Mouse (Mus musculus) ovary, adult 18-20 months (tissue): ENCODE measurements around the gene Tdrd7.
A peak's percentile ranks its signal among the peaks of the same experiment; 100 is the strongest.

Source experiments
- DNase-seq: peaks from one replicate; pipeline ENCODE4 v3.0.0; 2022; ENCODE audit warnings: low spot score, mixed read lengths

The Tdrd7 gene

DNA sequence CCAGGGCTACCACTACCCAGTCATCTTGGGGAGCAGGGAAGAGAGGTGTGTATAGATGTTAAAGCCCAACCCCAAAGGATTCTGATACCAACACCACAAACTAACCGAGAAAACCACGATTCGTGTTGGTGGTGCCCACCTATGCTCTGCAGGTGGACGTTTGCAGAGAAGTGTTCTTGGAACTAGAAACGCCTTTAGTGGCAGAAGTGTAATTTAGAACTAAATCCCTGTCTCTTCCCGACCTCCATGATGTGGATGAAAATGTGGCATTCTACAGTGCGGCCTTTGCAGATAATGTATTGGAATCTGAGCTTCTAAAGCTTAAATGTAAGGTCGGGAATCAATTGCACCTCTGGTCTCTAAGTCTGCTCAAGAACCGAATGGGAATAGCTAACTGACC is 7.8 kb downstream of the Tdrd7 start:
- DNase-seq: no peak

DNA sequence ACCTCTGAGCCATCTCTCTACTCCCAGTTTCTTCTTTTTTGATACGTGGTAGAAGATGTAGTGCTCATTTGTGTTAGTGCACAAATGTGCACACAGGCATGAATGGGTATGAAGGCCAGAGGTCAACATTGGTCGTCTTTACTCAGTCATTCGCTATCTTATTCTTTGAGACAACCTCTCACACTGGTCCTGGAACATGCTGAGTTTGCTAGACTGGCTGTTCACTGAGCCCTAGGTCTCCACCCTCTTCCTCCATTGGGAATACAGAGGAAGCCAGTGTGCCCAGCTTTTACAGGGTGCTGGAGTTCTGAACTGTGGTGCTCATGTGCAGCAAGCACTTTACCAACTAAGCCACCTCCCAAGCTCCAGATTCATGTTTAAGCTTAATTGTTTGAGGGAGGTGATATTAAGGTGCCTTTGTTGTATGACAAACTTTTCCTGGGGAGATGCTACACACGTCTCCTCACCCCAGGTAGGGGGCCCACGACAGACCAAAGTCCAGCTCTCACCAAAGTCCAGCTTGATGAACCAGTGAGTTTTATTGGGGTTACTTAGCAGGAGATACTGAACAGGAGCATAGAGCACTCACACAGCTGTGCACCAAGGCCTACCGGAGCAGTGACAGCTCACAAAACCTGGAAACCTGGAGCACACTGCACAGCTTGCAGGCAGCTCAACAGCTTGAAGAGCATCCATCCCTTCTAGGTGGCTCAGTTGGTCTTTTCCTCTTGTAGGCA is 12.0 kb downstream of the Tdrd7 start:
- DNase-seq: no peak

DNA sequence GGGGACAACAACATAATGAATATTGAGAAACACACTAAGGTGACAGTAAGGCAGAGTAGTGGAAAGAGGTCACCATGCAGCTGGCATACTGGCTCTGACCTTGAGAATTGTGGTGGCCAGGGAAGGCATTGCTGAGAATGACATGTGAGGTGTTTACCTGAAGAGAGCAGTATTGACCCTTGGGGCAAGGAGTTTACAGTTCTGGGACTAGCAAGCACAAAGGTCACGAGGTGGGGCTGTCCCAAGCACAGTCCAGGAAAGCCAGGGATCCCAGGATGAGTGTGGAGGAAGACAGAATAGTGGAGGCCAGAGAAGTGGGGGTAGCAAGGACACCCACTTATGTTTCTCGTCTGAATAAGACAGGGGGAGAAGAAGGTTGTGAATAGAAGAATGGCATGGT is 14.8 kb downstream of the Tdrd7 start:
- no peak for DNase-seq

DNA sequence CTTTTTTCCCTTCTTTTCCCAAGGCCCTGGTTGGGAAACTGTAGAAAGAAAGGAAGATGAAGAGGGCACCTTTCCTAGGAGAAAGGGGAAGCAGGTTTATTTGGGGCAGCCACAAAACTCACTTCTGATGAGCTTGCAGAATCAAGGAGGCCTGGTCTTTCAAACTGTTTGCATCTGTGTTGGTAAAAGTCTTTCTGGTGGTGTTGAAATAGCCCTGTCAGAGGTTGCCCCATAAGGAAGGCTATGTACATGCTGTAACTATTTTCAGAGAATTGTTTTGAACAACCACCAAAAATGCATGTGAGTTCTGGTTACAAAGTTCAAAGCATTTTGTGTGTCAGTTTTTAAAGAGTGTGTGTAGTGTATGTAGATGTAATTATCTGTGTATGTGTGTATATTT is 15.9 kb downstream of the Tdrd7 start:
- no peak for DNase-seq

DNA sequence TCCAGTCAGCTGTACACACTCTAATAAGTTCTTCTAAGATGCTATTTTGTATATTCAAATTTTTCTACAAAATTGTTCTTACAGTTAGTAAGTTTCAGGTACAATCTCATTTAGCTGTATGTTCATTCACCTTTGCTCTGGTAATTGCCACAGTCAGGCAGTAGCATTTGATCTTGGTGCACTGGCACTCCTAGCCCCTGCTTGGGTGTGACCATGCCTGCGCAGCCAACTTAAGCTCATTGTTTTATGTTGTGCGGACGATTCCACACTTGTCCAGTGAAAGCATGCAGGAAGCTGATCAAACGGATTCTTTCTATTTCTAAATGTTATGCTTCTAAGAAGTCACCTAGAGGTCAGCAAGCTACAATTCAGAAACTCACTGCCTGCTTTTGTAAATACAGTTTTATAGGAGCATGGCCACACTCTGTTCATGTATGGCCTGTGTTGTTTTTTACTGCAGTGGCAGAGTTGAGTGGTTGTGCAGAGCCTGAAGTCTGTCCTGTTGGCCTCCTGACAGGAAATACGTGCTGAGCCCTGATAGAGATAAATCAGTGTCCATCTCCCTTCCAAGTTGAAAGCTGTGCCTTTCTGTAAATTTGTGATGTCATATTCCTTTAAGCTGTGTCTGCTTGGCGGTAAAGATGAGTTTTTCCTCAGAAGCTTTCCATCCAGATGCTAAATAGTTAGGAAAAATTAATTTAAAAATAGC is 25.4 kb downstream of the Tdrd7 start:
- no peak for DNase-seq

DNA sequence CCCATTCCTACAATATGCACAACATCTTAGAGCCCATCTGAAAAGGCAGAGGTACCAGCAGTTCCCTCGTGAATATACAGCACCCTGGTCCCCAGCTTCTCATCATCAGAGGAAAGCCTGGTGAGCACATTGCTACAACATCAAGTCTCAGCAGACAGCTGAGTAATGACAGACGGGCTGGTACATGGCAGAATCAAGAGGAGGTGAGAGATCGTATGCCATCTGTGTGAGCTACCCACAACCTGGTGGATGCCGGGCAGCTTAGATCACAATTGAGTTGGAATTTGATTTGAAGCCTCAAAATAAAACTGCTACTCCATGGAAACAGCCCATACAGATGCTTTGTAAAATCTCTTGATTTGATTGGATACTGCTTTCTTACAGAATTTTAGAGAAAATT is 33.4 kb downstream of the Tdrd7 start:
- DNase-seq: no peak

DNA sequence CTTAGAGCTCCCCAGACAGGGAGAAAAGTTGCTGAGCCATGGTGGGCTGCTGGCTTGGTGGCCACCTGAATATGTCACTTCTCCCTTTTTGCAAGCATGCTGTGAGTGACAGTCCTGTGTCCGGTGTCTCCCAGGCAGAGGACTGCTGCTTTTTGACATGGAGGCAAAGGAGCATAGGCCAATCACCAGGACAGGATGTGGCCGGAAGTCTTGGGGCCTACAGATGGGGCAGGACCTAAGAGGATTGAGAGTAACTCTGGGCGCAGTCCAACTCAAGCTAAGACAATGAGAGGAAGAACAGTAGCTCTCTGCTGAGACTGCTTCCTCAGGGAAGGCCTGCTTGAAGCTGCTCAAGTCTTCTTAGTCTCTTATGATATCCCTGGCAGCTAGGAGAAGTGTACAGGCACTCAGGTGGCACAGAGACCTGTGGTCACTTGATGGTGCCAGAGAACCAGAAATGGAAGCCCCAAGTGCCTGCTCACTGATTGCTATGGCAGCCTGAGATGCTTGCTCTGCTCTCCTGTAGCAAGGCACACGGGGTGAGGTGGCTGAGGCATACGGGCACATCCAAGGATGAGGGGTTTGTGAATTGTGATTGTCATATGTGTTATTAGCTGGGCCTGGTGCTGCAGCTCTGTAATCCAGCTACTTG is 43.1 kb downstream of the Tdrd7 start:
- DNase-seq: no peak

DNA sequence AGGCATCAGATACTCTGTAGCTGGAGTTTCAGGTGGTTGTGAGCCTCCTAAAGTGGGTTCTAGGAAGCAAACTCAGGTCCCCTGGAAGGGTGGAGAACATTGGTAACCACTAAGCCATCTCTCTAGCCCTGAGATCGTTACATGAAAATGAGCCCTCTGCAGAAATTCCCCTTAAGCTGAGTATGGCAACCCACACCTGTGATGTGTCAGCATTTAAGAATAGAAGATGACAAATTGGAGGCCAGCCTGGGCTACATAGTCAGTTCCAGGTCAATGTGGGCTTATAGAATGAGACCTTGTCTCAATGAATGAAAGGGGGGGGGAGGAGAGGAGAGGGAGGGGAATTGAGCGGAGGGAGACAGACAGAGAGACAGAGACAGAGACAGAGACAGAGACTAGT is 46.6 kb downstream of the Tdrd7 start:
- DNase-seq: no peak

DNA sequence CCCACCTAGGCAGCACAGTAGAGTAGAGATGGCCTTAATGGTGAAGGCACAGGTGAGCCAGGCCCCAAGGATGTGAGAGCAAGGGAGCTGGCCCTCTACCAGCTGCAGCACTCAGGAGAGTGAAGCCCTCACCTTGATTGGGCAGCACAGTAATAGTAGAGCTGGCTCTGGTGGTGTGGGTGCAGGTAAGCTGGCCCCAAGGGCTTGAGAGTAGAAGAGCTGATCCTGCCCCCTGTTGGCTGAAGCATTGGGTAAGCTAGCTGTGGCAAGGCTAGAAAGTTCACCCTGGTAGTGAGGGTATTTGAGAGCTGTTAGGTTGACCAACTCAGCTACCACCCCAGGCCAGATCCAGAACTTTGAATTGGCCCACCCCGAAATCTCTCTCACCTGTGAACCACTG is 50.5 kb downstream of the Tdrd7 start:
- DNase-seq: no peak

DNA sequence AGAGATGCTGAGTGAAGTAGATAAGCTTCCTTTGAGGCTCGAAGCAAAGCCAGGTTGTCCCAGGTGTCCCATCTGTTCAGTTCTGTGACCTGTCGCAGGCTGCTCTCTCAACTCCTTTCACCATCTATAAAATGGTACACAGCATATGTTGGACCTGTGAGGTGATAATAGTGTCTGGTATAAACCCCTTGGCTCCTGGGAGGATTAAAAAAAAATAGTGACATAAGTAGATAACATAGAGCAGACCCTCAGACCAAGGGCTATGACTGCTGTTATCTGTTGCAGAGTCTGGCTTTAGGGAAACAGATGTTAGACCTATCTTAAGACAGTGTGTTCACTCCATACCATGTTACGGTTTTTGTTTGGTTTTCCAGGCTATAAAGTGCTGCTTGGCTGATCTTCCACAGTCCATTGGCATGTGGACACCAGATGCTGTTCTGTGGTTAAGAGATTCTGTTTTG is 57.9 kb downstream of the Tdrd7 start:
- no peak for DNase-seq

DNA sequence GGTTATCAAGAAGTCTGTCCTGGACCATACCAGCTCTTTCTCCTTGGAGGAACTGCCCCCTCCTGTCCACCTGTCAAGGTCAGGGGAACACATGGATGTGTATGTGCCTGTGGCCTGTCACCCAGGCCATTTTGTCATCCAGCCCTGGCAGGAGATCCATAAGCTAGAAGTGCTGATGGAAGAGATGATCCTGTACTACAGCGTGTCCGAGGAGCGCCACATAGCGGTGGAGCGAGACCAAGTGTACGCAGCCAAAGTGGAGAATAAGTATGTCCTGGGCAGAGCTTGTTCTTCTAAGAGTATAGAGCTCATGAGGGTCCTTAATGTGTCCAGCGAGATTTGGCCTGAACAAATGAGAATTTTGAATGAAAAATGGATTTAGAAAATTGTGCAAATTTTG is 60.8 kb downstream of the Tdrd7 start:
- no peak for DNase-seq

DNA sequence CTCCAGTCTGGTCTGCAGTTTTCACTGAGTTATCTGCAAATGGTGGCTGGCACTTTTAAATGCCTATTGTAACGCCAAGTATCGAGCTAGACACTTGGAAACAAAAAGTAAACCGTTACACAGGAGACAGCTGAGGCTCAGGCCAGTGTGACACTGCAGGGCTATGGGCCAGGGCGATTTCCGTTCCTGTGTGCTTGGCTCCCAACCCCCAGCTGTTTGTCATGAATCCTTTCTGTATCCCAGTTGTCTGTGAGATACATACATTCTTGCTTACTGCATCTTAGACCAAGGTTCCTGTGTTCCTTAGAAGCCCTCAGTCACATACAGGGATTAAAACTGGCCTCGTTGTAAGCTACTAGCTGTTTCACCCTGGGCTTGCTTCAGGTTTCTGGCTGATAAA is 63.1 kb downstream of the Tdrd7 start:
- no peak for DNase-seq

DNA sequence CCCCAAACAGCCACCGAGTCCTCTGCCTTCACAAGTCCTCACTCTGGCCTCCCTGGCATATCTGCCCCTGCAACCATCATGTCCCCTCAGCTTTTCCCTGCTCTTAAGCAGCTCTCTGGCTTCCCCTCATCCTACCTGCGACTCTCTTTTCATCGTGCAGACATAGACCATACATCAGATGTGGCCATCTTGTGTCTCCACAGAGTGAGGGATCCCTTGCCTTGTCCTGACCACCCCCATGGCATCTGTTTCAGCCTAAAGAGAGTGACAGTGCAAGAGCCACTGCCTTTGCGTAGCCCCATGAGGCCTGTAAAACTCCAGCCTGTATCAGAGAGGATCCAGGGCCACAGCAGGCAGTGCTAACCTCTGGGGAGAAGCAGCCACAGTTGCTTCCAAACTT is 63.6 kb downstream of the Tdrd7 start:
- no peak for DNase-seq

DNA sequence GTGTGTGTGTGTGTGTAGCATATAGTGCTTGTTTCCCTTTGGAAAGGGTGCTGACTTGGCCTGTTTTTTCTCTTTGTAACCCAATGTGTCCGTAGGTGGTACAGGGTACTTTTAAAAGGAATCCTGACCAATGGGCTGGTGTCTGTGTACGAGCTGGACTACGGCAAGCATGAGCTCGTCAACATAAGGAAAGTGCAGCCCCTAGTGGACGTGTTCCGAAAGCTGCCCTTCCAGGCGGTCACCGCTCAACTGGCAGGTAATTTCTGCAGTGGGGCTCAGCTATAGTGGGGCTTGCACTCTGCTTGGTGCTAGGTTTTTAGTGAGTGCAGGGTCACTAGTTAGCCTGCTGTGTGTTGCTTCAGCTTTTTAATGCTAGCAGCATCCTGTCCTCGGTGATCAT is 64.4 kb downstream of the Tdrd7 start:
- no peak for DNase-seq

DNA sequence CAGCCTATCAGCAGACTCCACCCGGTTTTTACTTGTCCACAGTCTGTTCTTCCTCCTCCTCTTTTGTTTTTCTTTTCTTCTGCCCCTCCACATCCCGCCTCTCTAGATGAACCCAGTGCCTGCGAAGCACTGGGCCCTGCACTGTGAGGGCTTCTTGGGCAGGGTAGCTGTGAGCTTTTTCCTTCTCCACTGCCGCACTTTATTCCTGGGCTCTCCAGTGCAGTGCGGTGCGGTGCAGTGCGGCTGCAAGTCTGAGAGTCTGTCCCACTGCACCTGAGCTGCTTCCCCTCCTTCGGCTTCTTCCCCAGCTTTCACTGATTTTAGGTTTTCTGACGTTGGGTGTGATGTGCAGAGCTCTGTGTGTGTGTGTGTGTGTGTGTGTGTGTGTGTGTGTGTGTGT is 67.3 kb downstream of the Tdrd7 start:
- no peak for DNase-seq

DNA sequence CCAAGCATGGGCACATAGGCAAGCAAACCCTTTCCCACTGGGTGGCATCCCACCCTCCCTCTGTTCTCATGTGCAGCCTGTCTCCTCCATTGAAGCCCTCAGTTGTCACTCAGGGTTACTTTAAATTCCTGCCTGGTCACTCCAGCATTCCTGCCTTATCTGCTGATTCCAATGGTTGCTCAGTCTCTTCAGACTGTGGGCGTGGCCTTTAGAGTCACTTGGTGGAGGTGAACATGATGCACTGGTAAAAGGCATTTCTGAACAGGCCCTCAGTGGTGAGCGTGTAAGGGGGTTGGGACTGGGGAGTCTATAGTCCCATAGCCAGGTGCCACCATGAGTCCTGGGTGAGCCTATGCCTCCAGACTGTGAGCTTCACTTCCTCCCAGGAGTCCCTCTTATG is 68.1 kb downstream of the Tdrd7 start:
- no peak for DNase-seq

DNA sequence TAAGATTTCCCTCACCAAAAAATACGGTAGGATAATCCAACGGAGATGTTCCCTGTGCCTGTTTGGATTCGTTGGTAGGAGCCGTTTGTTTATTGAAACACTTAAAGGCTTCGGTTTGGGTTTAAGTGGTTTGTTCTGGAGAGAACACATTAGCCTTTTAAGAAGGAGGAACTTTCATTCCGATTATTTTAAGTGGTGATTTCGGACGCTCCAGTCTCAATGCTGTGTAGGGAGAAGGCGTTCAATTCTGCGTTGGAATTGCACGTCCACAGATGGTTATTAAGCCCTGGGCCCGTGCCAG is 73.4 kb downstream of the Tdrd7 start:
- no peak for DNase-seq

DNA sequence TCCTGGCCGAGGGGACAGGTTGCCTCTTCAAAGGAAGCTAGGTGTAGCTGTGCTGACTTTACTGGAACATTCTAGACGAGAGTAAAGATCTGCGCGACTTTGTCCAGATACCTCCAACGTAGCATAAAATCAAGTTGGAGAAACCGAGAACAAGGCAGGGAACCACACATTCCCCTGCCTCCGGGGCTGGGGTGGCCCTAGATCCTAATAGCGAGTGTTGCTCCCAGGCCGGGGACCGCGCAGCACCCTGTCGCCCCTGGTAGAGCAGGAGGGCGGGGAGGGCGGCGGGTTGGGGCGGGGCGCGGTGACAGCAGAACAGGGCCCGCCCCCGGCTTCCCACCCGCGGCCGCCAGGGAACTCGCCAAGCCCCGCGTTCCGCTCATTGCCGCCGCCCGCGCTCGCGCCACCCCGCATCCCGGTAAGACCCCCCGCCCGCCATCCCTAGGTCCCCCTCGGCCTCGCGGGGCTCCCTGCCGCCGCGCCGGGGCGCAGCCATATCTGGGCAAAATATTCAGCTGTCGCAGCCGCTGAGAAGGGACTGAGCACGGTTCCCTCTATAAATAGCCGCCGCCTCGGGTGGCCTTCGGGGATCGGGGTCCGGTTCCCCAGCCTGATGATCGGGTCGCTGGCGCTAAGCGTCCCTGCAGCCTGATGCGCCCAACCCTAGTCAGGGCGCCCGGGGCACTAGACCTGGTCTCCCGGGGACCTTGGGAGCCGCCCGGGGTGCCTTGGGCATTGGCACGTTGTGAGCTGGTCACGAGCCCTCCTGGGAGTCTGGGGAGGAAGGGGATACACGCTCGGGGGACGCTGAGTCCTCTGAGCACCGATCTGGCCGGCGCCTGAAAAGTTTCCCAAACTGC is 74.0 kb downstream of the Tdrd7 start, which contains the start of gene Tmod1:
Gene Tmod1 (plus strand): TSS at position 44 of the 860 bp plus-strand sequence.
- DNase-seq: peak; percentile 25

DNA sequence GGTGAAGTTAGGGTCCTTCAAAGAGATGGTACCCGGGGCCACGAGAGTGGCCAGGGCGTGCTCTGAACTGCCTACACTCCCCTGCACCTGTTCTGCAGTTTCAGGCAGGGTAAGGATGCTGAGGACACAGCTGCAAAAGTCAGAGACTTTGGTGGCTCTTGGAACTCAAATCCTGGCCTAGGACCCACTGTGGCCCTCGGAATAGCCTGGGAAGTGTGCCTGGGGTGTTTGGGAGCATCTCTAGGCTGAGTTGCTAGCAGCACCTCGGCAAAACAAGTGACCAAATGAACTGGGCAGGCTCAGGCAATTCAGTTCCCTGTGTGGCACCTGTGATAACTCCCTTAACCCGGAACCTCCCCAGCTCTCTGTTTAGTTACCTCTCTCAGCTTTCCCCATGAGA is 74.8 kb downstream of the Tdrd7 start:
- no peak for DNase-seq

DNA sequence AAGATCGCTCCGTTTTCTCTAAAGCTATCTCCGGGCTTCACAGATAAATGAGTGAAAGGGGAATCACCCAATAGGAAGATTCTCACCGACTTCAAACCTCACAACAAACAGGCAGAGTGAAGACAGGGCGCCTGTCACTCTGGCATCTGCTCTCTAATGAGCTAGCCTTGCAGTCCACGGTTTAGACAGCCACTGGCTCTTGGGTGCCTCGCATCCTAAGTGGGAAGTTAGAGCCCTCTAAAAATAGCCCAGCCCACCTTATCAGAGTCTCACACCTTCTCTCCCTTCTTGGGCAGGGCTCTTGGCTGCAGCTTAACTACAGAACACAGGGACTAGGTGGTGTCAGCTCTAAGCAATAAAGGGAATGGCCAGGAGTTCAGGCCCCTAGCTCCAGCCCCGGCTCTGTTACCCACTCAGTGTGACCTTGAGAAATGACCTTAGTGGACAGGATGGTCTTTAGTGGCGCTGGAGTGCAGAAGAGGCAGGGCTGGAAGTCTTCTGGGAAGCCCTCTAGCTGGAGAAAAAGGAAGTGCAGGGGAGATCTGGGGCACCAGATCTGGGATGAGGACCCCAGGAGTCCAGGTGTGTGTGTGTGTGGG is 75.6 kb downstream of the Tdrd7 start:
- no peak for DNase-seq

DNA sequence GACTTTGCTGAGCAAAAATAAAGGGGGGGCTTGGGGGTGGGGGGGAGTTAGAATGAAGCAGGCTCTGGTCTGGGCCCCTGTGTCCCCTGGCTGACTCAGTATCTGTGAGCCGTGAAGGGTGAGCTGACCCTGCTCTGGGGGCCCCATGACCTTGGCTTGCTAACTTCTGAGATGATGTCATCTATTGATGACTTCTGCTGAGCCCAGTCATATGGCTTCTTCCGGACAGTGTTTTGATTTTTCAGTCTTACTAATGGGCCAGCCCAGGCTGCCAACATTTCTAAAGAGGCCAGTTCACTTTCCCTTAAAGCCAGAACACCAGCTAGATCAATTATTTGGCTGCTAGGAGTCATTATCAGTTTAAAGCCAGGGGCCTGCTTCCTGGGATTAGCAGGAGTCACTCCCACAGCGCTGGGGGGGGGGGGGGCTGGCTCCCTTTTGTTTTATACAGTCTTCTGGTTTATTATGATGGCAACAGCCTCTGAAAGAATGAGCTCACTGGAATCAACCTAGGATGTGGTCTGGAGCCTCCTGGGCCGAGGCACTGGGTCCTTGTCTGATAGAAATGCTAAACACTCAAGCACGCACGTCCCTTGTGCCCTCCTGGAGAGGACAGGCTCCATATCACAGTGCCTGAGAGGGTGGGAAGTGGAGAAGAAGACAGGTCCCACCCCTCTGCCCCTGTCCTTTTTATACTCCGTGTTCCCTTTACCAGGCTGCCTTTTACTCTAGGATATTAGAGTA is 76.8 kb downstream of the Tdrd7 start:
- peak; percentile 24 for DNase-seq
